Mouse (Mus musculus) liver, adult 2 months (tissue): ENCODE measurements around the gene Wnt5b.

Source experiments
- CTCF ChIP-seq: fragments of 200-500 bp; IDR thresholded peaks from 2 replicates; pipeline ENCODE4 v1.5.1; 2011; ENCODE audit warnings: low read depth, low read length, control low read depth
- POLR2A ChIP-seq: fragments of 200-500 bp; IDR thresholded peaks from 2 replicates; pipeline ENCODE4 v1.6.1; 2011; ENCODE audit warnings: low read length, control low read depth; ENCODE audit not compliant: insufficient read depth; ENCODE audit errors: extremely low read depth

- no peak for TF ChIP-seq POLR2A
- no peak for TF ChIP-seq CTCF
These were observed 42.1 kb downstream of the Wnt5b start for GRCm38 (mm10) chr6:119502031-119502430.
